9 mouse cellular contexts compared by ENCODE assay signal in the genomic region with DNA sequence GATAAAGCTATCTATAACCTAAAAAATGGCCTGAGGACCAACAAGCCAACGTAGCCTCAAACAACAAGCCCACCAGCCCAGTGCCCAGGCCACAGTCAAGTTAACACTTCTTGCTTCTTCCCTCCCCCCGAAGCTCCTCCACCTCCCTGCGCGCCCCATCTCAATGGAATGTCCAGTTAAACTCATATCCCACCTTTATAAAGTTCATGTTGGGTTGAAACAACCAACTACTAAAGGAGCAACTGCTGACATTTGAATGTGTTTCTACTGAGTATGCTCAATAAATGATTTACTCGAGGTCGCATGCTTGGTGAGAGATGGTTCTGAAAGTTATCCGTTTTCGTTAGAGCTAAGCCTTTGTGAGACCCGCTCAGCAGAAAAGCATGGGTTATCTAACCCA. TPM values are rescaled to one million over a fixed set of nuclear protein-coding genes. Genes with fewer than 3 reads are reported as not detected.
A peak's percentile ranks its signal among the peaks of the same experiment; 100 is the strongest.
DNase-seq lines count a peak whose midpoint lies in the region; ATAC-seq lines count a peak whose summit lies in the region.
"Had no signal": no experiment of that assay in that cellular context is flagged by ENCODE, and none has a peak within 500 bp of the region (broad histone marks: within the 10 kb centered on the region; RNA-seq: fewer than 3 reads in every experiment).

No protein-coding gene starts in this region.

- peak overlapping the region; percentile 86; the same call in 1 of the 2 replicates for H3K4me3 ChIP-seq in forebrain, embryonic 11.5 days (ENCODE audit: low read depth, low read length)
- H3K4me3 ChIP-seq in midbrain, embryonic 10.5 days, result peak overlapping the region; percentile 74

- H3K4me1 ChIP-seq in forebrain, embryonic 11.5 days (replicated peaks; ENCODE audit: control insufficient read depth, insufficient read depth, low read length), result no peaks in the 10 kb centered on the region
- peaks cover 25% of the 10 kb centered on the region for H3K4me1 ChIP-seq in midbrain, embryonic 10.5 days

- H3K4me2 ChIP-seq in forebrain, embryonic 11.5 days (ENCODE audit: low read depth, low read length, severe bottlenecking), result peak overlapping the region; percentile 70

- no peaks in the 10 kb centered on the region for H3K36me3 ChIP-seq in forebrain, embryonic 11.5 days (ENCODE audit: control insufficient read depth, insufficient read depth, low read length)
- no peaks in the 10 kb centered on the region for H3K36me3 ChIP-seq in midbrain, embryonic 10.5 days

- H3K27me3 ChIP-seq in forebrain, embryonic 11.5 days (ENCODE audit: control insufficient read depth, insufficient read depth, low read length), result no peaks in the 10 kb centered on the region
- no peaks in the 10 kb centered on the region for H3K27me3 ChIP-seq in midbrain, embryonic 10.5 days (ENCODE audit: low read depth, poor library complexity, severe bottlenecking)

- WGBS in forebrain, embryonic 11.5 days, result 79% methylated on average over 9 of the region's 9 CpGs
- WGBS in midbrain, embryonic 10.5 days, result 82% methylated on average over 9 of the region's 9 CpGs

- DNase-seq in CD4-positive, CD25-positive, alpha-beta regulatory T cell, adult 2 months (ENCODE audit: low read depth, low spot score), result peak; percentile 17
- no peak for DNase-seq in forebrain, embryonic 11.5 days (ENCODE audit: low spot score)
- DNase-seq in kidney, adult 9 months, result peak; percentile 78
- no peak for DNase-seq in midbrain, embryonic 10.5 days (ENCODE audit: low spot score)
- no peak for DNase-seq in right cerebral cortex, postnatal 25 days
- DNase-seq in layer of hippocampus, postnatal 25 days (ENCODE audit: extremely low spot score in 1 of 2, low spot score in 1 of 2), result no peak
- no peak for DNase-seq in adrenal gland, adult 18-20 months (ENCODE audit: low spot score in 2 of 2)

- H3K9me3 ChIP-seq in forebrain, embryonic 11.5 days (ENCODE audit: control insufficient read depth, low read length), result no peaks in the 10 kb centered on the region
- H3K9me3 ChIP-seq in midbrain, embryonic 10.5 days (replicated peaks), result 0 out of 2 replicates have a peak, but pooled peaks cover 5% of the 10 kb centered on the region

- no peak overlapping the region for H3K27ac ChIP-seq in forebrain, embryonic 11.5 days (ENCODE audit: low read depth, low read length)
- H3K27ac ChIP-seq in midbrain, embryonic 10.5 days (replicated peaks), result no peak overlapping the region

- H3K9ac ChIP-seq in forebrain, embryonic 11.5 days (ENCODE audit: low read length), result no peak overlapping the region; the same call in 1 of the 2 replicates

- no peak for ATAC-seq in CD4-positive, CD25-positive, alpha-beta regulatory T cell, adult 4 months
- no peak for ATAC-seq in forebrain, embryonic 11.5 days (replicated peaks; ENCODE audit: low FRiP score)

RNA-seq across cellular contexts. Expression of a gene that starts 2.2 kb away (rescaled TPM):
- 10 to 100 TPM; 12.1 to 15.9 TPM for polyA plus RNA-seq in CD4-positive, CD25-positive, alpha-beta regulatory T cell, adult 4 months (2017; shearing (Covaris generic))
- polyA plus RNA-seq in forebrain, embryonic 11.5 days (2014; fragmentation: Nextera tagmentation; extraction: Ambion mirVana), result 45.7 and 46.5 TPM in 2 replicates
- 43.2 and 47.3 TPM in 2 replicates for polyA plus RNA-seq in midbrain, embryonic 10.5 days (2016; fragmentation: Nextera tagmentation; extraction: Ambion mirVana)
- 10 to 100 TPM; 62.3 to 65.7 TPM for total RNA-seq in layer of hippocampus, postnatal 25 days (2021)
- total RNA-seq in adrenal gland, adult 18-20 months (2021), result 10 to 100 TPM; 43.4 to 45.6 TPM

RNA-seq across cellular contexts. Expression of a gene that starts 24.0 kb away (rescaled TPM):
- polyA plus RNA-seq in CD4-positive, CD25-positive, alpha-beta regulatory T cell, adult 4 months (2017; shearing (Covaris generic)), result not detected
- polyA plus RNA-seq in forebrain, embryonic 11.5 days (2014; fragmentation: Nextera tagmentation; extraction: Ambion mirVana), result not detected in 2 replicates
- polyA plus RNA-seq in midbrain, embryonic 10.5 days (2016; fragmentation: Nextera tagmentation; extraction: Ambion mirVana), result not detected in 2 replicates
- not detected for total RNA-seq in layer of hippocampus, postnatal 25 days (2021)
- total RNA-seq in adrenal gland, adult 18-20 months (2021), result not detected
- total RNA-seq: common myeloid progenitor, adult 5-6 weeks had no signal

RNA-seq across cellular contexts. Expression of a gene that starts 37.7 kb away (rescaled TPM):
- not detected for polyA plus RNA-seq in CD4-positive, CD25-positive, alpha-beta regulatory T cell, adult 4 months (2017; shearing (Covaris generic))
- 0.09 and 0.15 TPM in 2 replicates for polyA plus RNA-seq in forebrain, embryonic 11.5 days (2014; fragmentation: Nextera tagmentation; extraction: Ambion mirVana)
- polyA plus RNA-seq in midbrain, embryonic 10.5 days (2016; fragmentation: Nextera tagmentation; extraction: Ambion mirVana), result 0.12 TPM in 2 replicates
- total RNA-seq in layer of hippocampus, postnatal 25 days (2021), result 1 to 10 TPM; 1.8 to 2.7 TPM
- total RNA-seq in adrenal gland, adult 18-20 months (2021), result under 1 TPM; 0.20 to 0.29 TPM
- total RNA-seq: common myeloid progenitor, adult 5-6 weeks had no signal

RNA-seq across cellular contexts. Expression of a gene that starts 51.7 kb away (rescaled TPM):
- polyA plus RNA-seq in CD4-positive, CD25-positive, alpha-beta regulatory T cell, adult 4 months (2017; shearing (Covaris generic)), result under 1 TPM in 1 of 2 experiments, not detected in 1; 0.09 TPM
- 0.08 and 0.17 TPM in 2 replicates for polyA plus RNA-seq in forebrain, embryonic 11.5 days (2014; fragmentation: Nextera tagmentation; extraction: Ambion mirVana)
- 0.06 and 0.07 TPM in 2 replicates for polyA plus RNA-seq in midbrain, embryonic 10.5 days (2016; fragmentation: Nextera tagmentation; extraction: Ambion mirVana)
- total RNA-seq in layer of hippocampus, postnatal 25 days (2021), result under 1 TPM; 0.22 to 0.45 TPM
- total RNA-seq in adrenal gland, adult 18-20 months (2021), result not detected
- total RNA-seq: common myeloid progenitor, adult 5-6 weeks had no signal

Comparison
In these comparisons a context has a peak if more than half of its experiments do, and no peak if none do; other contexts are left out.
1. DNase-seq: peak in CD4-positive, CD25-positive, alpha-beta regulatory T cell, adult 2 months (single experiment) and kidney, adult 9 months (single experiment); none in forebrain, embryonic 11.5 days (single experiment), midbrain, embryonic 10.5 days (single experiment), right cerebral cortex, postnatal 25 days (single experiment), layer of hippocampus, postnatal 25 days (0 of 2) and adrenal gland, adult 18-20 months (0 of 2).